Mouse (Mus musculus): ENCODE measurements around the gene Vwa7.
"Not testable (repeated sequence)": the region's sequence is repeated elsewhere in the genome, so short reads cannot be mapped to it uniquely, and the experiment has no call there.

Vwa7 gene

DNA sequence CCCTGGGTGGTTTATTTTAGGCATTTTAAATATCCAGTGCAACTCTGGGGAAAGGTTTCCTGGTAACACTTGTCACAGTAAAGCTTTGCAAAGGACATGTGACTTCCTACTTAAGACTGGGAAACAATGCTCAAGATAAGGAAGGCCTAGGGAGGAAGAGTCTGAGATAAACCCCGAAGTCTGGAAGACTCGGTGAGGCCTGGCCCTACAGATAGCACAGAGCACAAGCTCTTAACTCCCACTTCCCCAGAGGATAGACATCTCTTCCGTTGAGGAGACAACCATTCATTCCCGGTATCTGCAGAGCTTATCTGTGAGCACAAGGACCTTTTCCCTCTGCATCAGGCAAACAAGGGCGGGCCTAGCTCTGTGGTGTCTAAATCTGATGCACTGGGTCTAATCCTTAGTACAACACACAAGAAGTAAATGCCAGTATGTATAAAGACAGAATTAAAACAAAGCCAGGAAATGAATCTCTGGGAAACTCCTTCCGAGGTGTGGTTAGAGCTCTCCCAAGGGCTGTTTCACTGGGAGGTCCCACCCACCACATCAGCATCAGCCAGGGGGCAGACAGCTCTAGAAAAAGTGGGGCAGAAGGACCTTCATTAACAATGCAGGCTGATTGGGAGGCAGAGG, 5.6 kb downstream of the Vwa7 start:
- no peak for DNase-seq (ENCODE audit: low spot score in 2 of 2)

GRCm38 (mm10) chr17:35022541-35023060, 6.2 kb downstream of the Vwa7 start:
- no peak for DNase-seq (ENCODE audit: low spot score in 2 of 2)

DNA sequence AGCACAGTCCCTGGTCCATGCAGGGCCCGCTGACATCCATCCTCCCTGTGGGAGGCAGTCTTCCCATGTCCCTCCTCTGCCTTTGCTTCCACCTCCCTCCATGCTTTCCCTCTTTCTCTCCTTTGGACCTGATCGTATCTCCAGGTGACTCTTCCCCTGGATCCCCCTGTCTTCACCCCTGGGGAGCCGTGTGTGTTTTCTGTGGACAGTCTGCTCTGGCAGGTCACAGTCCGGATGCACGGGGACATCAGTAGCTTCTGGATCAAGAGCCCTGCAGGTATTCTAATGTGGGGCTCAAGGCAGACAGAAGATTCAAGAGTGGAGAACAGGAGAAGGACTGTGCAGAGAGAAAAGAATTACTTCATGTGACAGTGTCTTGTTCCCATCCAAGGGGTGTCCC, 6.8 kb downstream of the Vwa7 start:
- no peak for DNase-seq (ENCODE audit: low spot score in 2 of 2)

GRCm38 (mm10) chr17:35023756-35024155, 7.4 kb downstream of the Vwa7 start:
- DNase-seq (ENCODE audit: low spot score in 2 of 2): no peak

DNA sequence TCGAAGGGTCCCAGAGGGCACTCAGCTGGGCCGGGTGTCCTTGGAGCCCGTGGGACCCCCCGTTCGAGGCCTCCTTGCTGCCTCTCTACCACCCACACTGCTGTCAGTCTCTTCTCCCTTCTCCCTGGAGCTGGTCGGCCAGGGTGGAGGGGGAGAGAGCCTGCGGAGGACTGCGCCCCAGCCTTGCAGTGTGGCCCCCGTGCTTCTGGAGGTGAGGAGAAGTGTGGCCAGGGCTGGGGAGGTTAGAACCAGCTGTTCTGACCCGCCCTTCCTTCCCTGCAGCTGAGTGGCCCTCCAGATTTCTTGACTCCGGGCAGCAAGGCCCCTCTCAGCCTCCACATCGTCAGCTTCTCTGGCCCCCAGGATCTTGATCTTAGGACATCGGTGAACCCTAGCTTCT, 7.9 kb downstream of the Vwa7 start:
- no peak for DNase-seq (ENCODE audit: low spot score in 2 of 2)

DNA sequence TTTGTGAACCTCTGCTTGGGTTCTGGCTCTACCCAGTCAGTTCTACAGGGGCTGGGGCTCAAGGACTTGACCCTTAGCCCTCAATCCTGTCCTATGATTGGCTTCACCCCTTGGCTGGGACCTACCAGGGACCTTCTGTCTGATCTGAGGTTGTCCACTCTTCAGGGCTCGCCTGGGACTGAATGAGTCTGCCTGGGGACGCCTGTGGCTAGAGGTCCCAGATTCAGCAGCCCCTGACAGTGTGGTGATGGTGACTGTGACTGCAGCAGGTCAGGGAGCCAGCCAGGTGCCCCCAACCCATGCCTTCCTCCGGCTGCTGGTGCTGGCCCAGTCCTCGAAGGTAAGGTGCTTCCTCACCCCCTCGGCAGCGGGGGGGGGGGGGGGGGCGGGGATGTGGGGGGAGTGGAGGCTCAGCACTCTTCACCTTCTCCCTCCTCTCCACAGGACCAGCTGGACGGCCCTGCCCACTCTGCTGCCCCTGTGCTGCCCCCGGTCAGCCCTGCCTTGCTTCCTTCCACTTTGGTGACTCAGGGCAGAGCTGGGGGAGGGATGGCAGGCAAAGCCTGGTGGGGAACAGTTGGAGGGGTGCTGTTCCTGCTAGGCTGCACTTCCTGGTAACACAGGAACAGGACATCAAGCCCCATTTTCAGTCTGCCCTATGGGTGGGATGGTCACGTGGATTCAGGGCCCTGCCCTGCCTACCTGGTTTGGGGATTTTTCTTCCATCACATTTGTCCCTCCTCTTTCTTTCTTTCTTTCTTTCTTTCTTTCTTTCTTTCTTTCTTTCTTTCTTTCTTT, 8.5 kb downstream of the Vwa7 start:
- DNase-seq (ENCODE audit: low spot score in 2 of 2): no peak

GRCm38 (mm10) chr17:35026206-35026605, 9.8 kb downstream of the Vwa7 start:
- DNase-seq (ENCODE audit: low spot score in 2 of 2): no peak

GRCm38 (mm10) chr17:35027277-35028068, 11.1 kb downstream of the Vwa7 start, which contains the start of gene Sapcd1:
Gene Sapcd1, minus strand, starts transcription at chr17:35028016.
- no peak for DNase-seq (ENCODE audit: low spot score in 2 of 2)

GRCm38 (mm10) chr17:35028315-35028714, 11.9 kb downstream of the Vwa7 start:
- DNase-seq (ENCODE audit: low spot score in 2 of 2): no peak

DNA sequence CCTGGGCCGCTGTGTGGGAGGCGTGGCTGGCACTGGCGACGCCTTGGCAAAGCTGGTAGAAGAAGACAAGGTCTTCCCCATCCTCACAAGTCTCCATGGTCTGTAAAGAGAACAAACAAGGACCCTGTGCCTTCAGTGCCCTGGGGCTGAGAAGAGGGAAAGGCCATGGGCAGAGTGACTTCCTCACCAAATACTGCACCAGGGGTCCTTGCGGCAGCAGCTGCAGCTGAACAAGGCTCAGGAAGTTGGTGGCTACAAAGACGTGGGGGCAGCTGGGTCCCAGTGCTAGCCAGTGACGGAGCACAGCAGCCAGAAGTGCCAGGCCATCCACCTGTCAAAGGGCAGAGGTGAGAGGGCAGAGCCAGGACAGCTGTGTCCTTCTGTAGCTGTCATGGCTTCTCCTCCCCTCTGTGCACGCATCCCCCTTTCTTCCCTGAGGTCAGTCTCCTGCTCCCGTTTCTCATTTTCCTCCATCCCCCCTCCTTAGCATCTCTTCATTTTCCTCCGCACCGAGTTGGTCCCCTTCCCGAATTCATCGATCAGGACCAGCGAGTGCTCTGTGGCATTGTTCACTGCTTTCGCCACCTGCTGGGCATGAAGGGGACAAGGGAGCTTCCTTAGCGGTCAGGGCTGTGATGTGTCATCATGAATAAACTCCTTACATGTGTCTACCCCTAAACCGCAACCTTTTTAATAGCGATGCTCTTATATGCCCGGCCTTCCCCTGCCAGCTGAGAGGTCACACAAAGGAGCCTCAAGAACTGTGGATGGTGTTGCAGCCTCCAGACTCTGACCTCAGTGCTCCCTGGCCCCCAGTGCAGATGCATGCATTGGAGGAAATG, 13.5 kb downstream of the Vwa7 start:
- no peak for DNase-seq (ENCODE audit: low spot score in 2 of 2)

DNA sequence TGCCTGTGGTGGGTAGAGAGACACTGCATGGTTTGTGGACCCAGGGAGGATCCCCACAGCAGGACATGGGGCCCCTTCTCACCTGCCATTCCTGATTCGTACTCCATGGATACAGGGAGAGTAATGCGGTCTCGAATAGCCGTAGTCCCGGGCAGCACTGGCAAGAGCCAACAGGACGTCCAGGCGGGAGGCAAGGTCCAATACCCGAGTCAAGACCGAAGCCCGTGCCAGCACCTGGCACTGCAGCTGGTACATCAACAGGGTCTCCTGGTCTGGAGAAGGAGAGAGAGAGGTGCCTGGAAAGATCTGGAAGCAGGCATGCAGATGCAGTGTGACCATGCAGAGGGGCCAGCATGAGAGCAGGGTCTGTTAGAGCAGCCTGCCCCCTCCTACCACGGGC, 14.9 kb downstream of the Vwa7 start:
- no peak for DNase-seq (ENCODE audit: low spot score in 2 of 2)

DNA sequence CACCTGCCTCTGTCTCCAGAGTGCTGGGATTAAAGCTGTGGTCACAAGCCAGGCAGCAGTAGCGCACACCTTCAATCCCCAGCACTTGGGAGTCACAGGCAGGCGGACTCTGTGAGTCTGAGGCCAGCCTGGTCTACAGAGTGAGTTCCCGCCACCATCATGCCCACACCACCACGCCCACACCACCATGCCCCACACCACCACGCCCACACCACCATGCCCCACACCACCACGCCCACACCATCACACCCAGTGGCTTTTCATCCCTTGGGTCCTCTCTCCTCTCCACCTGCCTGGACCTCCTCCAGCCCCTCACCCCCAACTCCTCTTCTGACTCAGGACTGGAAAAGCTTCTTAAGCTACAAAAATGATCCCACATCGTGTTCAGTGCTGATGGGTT, 15.5 kb downstream of the Vwa7 start:
- DNase-seq (ENCODE audit: low spot score in 2 of 2): no peak

GRCm38 (mm10) chr17:35032323-35032870, 16.0 kb downstream of the Vwa7 start:
- DNase-seq (ENCODE audit: low spot score in 2 of 2): no peak

- not testable (repeated sequence) for DNase-seq (ENCODE audit: low spot score in 2 of 2)
Measured at GRCm38 (mm10) chr17:35033703-35034102, 17.3 kb downstream of the Vwa7 start.

DNA sequence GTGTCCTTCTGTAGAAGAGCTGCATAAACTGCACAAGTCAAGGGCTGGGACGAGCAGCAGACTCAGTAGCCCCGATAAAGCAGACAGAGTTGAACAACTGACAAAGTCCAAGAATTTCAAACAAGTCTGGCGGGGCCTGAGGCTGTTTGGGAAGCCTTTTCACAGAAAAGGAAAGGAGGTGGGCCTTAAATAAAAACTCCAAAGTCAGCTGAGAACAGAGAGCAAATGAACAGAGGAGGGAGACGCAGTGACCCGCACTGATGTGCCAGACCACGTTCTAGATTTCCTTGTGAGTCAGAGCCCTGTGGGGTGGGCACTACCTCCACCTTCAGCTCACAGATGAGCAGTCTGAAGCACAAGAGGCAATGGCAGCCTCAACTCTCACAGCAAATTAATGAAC, 18.5 kb downstream of the Vwa7 start:
- no peak for DNase-seq (ENCODE audit: low spot score in 2 of 2)

- peak in 1 of 2 experiments; percentile 46 for DNase-seq (ENCODE audit: low spot score in 2 of 2)
Measured at GRCm38 (mm10) chr17:35039121-35039873, 22.9 kb downstream of the Vwa7 start.

DNA sequence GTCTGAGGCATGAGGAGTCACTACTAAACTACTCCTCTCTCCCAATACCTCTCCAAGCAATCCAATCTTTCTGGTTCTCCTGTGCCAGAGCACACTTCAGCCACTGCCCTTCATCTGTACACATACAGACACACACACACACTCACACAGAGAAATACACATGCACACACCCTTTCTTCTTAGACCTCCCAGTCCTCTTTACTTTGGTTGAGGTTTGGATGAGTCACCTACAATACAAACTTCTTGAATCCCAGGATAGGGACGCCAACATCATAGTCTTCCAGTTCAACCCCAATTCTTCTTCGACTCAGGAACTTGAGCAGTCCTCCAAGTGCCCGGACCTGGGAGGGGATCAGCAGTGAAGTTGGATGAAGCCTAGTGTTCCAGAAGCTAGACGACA, 27.4 kb downstream of the Vwa7 start:
- no peak for DNase-seq (ENCODE audit: low spot score in 2 of 2)

DNA sequence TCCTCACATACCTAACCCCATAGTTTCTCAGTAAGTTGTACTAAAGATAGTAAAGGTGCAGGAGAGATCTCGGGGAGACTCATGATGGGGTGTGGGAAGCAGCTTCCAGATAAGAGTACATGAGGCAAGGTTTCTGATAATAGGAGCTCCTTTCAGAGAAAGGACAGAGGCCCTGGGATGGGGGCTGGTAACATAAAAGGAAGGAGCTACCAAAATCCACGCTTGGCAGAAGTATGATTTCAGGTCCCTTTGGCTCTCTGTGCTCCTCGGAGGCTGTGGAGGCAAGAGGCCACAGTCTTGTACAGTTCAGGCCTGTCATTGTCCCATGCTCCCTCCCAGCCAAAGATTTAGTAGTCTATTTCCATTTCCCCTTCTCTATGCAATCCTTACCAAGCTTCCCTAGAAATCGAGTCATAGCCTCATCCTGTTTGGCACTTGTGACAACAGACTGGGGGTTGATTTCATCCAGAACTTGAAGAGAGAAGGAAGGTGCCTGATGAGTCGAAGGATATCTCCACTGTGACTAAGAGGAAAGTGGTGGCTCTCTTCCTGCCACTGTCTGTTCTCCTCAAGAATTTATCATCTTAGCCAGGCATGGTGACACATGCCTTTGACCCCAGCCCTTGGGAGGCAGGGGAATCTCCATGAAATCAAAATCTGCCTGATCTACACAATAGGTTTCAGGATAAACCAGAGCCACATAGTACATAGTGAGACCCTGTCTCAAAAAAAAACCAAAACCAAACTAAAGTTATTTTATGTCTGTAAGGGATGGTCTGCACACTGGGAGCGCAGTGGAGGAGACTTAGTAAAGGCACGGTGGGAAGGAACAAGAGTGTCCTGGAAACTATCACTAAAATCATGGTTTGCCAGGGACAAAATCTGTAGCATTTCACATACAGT, 28.8 kb downstream of the Vwa7 start:
- no peak for DNase-seq (ENCODE audit: low spot score in 2 of 2)
